Mouse (Mus musculus): ENCODE data around the gene Ss18l2.

DNA sequence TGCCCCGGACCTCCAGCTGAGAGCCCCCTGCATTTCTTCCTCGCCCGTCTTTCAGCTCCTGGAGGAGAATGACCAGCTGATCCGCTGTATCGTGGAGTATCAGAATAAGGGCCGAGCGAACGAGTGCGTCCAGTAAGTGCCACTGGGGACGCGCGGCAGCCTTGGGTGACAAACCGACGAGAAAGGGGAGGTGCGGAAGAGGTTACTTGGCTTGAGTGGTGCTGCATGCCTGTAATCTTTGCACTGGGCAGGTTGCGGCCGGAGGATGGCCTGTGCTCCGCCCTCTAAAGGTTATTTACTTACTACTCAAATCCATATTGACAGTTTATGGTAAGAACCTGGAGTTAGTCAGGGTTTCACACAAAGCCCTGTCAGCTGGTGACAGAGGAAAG lies 451 bp downstream of the Ss18l2 start:
- no peak for TF ChIP-seq GATA1 (IDR thresholded peaks at IDR 0.05; ENCODE audit: low read length)
- no peak for TF ChIP-seq TAL1 (IDR thresholded peaks at IDR 0.05; ENCODE audit: low read length)
